Mouse (Mus musculus) ES-Bruce4 (cell line): ENCODE results near the gene Slc6a11.

Experiments
- CTCF ChIP-seq: IDR thresholded peaks from one replicate; pipeline ENCODE4 v1.8.1; 2011; ENCODE audit warnings: low read depth, low read length
- POLR2A ChIP-seq: IDR thresholded peaks from one replicate; pipeline ENCODE4 v1.8.1; 2011; ENCODE audit warnings: low read length; ENCODE audit not compliant: insufficient read depth

- no peak for TF ChIP-seq CTCF
- TF ChIP-seq POLR2A = no peak
Observed at GRCm38 (mm10) chr6:114089626-114090025, 41.4 kb upstream of the Slc6a11 start.
